Mouse (Mus musculus) ES-E14 (cell line): ENCODE measurements at regions not wholly inside any gene's neighbourhood (a gene's known extent, or its start where the extent isn't known, plus 50 kb on each side); places are given as distances from the start of the nearest gene placed in this dataset.

Experiments
- MAFK ChIP-seq: IDR thresholded peaks from 2 replicates; pipeline ENCODE4 v1.6.1; 2014; ENCODE audit warnings: mild to moderate bottlenecking, low read depth, low read length, inconsistent platforms; ENCODE audit not compliant: insufficient read depth
- ZC3H11A ChIP-seq: IDR thresholded peaks from 2 replicates; pipeline ENCODE4 v1.6.1; 2012; ENCODE audit warnings: low read depth, mild to moderate bottlenecking, inconsistent platforms, low read length, borderline replicate concordance
- ZNF384 ChIP-seq: IDR thresholded peaks from 2 replicates; pipeline ENCODE4 v1.6.1; 2012; ENCODE audit warnings: low read depth, low read length, inconsistent platforms

DNA sequence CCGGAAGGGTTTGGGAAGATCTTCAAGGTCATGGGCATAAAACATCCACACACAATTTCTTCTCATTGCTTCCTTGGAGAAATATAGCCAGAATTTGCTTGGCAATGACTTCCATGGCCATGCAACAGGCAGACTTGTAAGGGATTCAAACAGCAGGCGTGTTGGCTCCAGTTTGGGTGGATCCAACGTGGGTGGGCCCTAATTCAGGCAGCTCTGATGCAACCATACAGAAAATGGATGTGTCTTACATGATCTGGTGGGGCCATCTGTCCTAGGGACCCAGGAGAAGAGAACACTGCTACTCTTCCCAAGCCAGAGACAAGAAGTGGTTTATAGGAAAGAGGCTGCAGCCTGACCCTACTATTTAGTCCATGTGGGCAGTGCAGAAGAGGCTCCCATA is 121.5 kb downstream of the Glrx3 start:
- TF ChIP-seq MAFK (no peak), ZNF384 (no peak), ZC3H11A (no peak)
